Mouse (Mus musculus): ENCODE data around the gene Zfp568.
A peak's percentile ranks its signal among the peaks of the same experiment; 100 is the strongest.

Gene Zfp568

DNA sequence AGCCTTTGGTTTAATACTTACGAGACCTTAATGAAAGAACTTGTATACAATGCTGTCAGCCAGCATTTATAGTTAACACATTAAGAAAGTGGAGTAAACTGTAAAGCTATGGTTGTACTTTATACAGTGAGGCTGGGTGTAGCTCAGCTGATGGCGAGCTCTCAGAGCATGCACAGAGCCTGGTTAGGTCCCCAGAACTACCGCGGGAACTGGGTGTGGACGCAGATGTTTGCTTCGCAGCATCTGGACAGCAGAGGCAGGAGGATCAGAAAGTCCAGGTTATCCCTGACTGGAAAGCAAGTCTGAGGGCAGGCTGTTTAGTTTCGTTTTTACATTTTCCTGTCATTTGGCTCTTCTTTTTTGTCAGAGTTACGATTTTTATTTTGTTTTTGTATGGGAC is 8.9 kb downstream of the Zfp568 start:
- DNase-seq (ENCODE audit: low spot score), result no peak

DNA sequence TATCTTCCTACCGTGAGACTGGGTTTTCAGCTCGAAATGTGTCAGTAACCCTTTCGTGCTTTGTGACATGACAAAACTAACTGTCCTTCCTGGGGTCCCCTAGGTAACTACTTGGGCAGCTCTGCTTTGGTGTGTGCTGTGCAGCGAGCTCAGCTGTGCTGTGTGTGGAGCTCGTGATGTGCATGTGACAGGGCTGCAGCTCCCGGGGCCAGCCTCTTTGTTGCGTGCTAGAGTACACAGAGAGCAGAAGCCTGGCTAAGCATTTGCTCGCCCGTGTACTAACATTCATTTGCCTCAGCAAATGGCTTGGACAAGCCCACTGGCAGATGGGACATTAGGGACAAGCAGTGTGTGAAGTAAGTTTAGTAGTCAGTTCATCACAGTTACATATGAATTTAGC is 9.6 kb downstream of the Zfp568 start:
- DNase-seq (ENCODE audit: low spot score), result no peak

DNA sequence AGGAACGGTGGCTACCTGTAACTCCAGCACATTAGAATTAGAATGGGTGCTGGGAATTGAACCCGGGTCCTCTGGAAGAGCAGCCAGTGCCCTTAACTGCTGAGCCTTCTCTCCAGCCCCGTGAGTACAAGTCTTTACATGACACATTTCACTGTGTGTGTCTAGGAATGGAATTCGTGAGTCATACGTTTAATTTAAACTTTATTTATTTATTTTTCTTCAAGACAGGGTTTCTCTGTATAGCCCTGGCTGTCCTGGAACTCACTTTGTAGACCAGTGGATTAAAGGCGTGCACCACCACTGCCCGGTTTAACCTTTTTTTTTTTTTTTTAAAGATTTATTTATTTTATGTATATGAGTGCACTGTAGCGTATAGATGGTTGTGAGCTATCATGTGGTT is 11.4 kb downstream of the Zfp568 start:
- DNase-seq (ENCODE audit: low spot score), result no peak

DNA sequence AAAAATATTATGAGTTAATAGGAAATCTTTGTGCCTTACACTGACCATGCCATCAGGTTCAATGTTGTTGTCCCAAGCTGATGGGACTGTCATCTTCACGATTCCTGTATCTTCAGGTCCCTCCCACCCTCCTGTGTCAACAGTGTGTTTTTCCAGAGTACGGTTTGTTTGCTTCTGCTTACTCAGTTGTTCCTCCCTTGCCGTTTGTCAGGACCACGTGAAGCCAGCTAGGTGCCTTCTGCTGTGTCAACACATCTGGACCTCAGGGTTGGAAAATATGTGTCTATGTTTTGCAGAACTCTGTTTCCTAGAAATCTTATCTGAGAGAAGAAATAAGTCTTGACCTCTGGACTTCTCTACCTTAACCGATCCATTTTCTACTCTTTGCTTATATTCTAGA is 16.8 kb downstream of the Zfp568 start:
- no peak for DNase-seq (ENCODE audit: low spot score)

DNA sequence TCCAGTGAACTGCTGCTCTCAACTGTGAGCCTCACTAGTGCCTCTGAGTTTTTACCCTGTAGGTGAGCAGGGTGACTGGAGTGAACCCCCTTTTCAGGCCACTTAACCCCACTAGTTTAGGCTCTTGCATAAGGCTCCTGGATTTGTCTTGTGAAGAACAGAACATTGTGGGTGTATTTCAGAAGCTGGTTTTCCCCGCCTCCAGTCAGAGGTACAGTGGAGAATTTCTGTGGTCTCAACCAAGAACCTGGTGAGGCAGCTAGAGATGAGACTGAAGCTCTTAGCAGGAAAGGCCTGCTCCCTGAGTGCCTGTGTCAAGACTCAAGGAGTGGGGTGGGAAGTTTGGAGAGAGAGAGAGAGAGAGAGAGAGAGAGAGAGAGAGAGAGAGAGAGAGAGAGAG is 23.8 kb downstream of the Zfp568 start:
- DNase-seq (ENCODE audit: low spot score), result no peak

DNA sequence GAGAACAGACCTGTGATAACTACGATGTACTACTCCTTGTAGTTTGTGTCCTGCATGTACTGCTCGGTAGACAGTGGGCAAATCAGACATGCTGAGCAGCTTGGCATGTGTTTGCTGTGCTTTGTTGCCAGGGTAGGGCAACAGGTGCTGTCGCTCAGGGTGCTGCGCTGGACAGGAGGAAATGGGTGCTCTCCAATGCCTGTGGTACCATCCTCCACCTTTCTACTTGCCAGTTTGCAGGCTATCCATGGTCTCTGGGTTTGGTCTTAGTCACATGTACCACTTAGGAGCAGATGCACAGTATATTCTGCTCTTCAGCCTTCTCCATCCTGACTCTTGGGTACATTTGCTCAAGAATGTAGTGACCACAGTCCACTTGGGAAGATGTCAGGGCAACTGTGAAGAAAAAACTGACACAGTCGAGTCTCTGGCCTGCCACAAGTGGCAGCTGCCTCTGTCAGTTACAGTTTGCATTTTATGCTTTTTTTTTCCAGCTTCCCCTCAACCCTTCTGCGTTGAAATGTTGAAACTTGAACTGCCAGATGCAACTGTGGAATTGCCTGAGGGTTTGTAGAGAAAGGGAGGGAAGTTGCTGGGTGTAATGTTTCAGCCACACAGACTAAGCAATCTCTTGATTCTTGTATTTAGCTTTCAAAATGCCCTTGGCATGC is 24.4 kb downstream of the Zfp568 start:
- no peak for DNase-seq (ENCODE audit: low spot score)

DNA sequence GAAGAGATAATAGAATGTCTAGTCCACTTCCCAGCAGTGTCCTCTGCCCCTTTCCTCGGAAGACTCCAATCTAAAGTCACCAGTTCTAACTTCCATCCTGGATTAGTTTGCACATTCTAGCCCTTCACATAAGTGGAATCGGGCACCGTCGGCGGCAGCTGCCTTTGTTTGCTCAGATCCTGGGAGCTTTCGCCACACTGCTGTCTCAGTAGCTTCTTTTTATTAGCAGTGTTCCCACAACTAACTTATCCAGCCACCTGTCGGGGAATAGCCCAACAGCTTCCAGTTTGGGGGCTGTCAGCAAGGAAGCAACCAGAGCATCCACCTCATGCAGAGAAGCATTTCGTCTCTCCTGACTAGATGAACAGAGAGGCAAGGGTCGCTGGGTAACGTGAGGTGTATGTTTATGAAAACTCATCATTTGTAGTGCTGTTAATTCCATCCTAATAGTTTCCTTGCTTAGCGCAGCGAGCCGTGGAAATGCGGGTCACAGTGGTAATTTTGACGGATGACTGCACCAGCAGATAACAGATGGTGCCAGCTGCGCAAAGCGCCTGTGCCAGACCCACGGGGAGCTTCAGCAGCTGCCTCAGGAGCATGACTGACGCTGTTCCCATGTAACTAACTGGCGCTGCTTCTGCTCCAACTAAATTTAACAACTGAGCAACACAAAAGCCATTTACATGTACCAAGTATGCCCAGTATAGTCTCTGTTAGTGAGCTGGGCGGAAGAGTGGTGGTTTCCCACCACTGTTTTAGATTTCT is 25.7 kb downstream of the Zfp568 start:
- peak; percentile 40 for DNase-seq (ENCODE audit: low spot score)

DNA sequence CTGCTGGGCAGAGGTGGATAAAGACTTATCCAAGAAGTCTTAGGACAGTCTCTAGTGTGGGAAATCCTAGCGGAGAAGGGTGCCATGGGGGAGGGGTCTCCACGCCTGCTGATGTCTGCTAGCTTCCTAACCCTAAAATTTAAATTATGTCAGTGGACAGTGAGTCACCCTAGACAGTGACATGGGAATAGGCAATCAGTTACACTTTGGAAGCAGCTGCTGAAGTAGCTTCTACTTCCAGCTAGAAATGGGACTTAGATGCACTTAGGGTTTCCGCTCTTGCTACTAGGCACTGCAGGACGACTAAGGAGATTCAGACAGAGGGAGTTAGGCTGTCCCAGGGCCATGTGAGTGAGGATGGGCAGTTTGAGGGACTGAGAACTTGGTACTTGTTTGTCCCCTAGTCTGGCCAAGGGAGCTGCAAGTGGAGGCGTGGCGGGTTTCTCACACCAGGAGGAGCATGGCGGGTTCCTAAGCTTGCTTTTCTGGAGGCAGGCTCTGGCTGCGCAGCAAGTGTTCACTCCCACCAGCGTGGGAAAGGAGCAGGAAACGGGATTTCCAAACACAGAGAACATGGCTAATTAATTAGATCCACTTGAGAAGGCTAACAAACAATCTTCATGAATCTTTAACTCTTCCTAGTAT is 26.9 kb downstream of the Zfp568 start:
- DNase-seq (ENCODE audit: low spot score), result no peak

DNA sequence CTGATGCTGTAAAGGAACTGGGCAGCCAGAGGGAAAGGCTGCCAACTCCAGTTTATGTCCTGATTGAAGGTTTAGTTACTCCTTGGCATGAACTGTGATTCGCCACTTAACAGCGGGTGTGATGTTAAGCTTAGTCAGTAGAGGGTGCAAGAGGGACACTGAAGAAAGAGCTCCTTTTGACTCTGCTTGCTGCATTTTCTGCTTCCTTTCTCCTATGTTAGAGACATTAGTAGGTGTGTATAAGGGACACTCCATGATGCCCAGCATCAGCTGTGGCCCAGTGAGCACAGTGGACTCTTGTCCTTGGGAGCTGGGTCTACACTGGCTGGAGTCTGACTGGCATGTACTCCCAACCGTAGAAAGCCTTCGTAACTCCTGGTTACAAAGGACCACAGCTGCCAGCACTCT is 29.2 kb downstream of the Zfp568 start:
- DNase-seq (ENCODE audit: low spot score), result peak; percentile 58

DNA sequence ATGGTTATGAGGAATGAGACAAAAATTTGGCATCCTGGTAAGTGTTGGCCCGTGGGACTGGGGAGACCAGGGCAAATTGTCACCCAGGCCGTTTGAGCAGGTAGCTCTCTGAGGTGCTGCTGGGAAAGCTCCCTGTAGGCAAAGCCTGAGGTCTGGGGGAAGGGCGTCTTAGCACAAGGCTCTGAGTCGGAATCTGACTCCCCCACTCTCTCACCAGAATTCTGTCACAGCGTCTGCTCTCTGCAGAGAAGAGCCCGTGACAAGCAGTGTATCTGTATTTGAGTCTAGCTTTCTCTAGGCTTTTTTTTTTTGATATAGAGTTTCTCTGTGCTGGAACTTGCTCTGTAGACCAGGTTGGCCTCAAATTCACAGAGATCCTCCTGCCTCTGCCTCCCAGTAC is 33.5 kb downstream of the Zfp568 start:
- DNase-seq (ENCODE audit: low spot score), result no peak

DNA sequence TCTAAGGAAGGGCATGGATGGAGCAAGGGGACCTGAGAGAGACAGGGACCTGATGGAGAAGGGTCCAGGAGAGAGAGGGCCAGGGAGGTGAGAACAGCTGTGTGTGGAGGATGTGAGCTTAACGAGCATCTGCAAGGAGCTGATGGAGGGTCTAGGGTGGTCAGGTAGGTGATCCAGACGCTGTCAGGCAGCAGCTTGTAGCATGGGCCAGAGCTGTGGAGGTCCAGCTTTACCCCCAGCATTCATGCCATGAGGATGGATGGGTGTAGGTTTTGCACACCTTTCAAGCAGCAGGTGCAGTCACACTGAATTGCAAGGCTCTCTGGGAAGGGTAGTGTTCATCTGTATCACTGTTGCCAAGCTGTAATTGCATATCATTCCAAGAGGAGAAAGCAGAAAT is 35.8 kb downstream of the Zfp568 start:
- DNase-seq (ENCODE audit: low spot score), result no peak

DNA sequence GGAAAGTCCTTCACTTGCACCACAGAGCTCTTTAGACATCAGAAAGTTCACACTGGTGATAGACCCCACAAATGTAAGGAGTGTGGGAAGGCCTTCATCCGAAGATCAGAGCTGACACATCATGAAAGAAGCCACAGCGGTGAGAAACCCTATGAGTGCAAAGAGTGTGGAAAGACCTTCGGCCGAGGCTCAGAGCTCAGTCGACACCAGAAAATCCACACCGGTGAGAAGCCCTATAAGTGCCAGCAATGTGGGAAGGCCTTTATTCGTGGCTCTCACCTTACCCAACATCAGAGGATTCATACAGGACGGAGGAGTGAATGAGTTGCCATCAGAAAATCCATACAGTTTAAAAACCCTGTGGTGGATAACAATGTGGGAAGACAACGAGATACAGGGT is 39.6 kb downstream of the Zfp568 start:
- no peak for DNase-seq (ENCODE audit: low spot score)

DNA sequence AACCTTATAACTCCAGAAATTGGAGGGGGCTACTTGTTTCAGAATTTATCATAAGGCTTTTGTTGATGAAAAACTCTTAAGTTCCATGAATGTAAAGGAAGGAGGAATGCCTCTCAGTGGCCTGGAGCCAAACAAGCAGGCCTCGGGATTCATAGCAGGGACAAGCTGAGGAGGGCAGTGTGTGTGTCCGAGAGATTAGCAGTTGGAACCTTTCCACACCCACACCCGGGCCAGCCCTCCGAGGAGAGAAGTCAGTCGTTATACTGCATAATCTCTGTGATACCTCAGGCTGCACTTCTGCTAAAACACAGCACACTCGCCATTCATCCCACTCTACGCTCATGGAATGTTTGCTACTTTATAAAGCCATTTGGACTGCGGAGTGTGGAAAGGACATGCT is 40.0 kb downstream of the Zfp568 start:
- DNase-seq (ENCODE audit: low spot score), result no peak

DNA sequence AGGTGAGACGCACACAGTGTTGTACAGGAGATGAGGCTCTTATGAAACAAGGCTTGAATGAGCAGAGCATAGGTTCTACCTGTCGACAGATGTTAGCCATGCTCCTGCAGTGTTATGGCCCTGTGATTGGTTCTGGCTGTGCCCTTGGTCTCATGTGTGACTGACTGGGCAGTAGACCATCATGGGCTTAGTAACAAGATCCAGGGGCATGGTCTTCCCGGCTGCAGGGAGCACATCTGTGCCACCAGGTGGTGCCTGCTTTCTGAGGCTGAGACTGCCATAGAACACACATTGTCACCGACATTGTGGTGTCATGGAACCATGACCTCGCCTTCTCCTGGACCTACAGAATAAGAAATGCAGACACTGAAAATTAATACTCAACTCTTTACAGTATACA is 41.6 kb downstream of the Zfp568 start:
- DNase-seq (ENCODE audit: low spot score), result no peak

DNA sequence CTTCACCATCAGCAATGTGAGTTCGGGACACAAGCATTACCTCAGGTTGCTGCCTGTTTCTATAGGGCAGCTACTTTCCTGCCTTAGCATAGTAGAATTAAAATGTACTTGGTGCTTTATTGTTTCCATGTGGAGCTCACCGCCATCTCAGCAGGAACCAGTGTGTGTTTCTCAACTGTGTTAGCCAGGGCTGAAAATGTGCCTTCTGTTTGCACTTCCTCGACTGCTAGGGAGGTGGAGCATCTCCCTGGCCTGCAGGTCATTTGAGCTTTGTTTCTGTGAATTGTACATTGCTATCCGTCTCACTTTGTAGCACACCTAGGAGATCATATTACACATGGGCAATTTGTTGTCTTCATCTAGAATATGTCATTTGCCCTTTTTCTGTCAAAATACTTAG is 43.6 kb downstream of the Zfp568 start:
- DNase-seq (ENCODE audit: low spot score), result no peak

DNA sequence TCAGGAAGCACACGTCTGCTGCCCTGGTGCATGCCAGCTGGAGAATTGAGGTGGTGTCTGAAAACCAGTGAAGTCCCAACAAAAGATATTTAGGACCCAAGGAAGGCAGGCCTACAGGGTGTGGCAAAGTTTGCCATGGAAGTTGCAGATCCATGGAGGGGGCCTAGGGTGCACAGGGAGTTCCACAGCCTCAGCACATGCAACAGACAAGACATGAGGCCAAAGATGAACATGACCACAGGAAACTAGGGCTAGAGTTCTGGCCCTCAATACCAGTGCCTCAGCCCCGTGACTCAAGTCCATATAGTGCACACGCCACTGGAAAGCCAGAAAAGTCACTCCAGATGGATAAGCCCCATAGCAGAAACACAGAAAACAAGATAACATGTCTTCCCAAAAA is 44.8 kb downstream of the Zfp568 start:
- no peak for DNase-seq (ENCODE audit: low spot score)

DNA sequence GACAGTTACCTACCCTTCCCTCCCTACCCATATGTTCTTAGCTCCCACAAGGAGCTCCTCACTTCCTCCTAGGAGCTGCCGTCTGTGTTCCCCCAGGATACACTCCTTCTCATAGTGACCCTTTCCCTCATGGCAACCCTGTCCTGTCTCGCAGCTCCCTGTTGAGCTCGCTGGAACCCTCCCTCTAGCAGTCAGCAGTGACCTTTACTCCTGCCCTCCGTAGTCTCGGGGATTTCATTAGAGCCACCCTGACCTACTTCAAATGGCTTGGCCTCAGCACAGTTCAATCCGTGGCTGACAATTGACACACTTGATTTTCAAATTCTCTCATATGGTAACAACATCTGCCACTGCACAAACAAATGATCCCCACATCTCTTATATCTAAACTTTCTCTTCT is 46.9 kb downstream of the Zfp568 start:
- DNase-seq (ENCODE audit: low spot score), result no peak

DNA sequence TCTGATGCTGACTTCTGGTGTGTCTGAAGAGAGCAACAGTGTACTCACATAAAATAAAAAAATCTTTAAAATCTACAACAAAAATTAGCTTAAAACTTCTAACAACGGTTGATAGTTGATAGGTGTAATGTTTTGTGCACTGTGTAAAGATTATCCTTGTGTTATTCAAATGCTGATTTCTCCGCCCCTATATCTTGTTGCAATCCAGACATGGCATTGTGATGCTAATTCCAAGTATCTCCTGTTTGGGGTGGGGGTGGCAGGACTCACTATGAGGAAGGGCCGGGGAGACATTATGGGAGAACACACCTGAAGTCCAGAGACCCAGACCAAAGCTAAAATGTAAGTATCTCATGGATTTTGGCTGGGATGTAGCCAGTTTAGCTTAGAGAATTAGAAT is 47.6 kb downstream of the Zfp568 start:
- DNase-seq (ENCODE audit: low spot score), result no peak

DNA sequence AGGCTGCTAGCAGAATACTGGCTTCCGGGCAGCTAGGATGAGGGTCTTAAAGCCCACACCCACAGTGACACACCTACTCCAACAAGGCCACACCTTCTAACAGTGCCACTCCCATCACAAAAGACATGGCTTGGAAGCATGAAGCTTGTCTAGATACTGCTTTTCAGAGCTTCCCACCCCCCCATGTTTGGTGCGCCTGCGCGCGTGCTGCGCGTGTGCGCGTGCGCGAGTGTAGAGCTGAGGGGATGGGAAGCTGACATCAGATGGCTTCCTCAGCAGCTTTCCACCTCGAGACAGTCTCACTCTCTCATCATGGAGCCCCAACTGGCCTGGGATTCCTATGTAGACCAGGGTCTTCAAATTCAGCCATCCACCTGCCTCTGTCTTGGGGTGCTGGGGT is 50.6 kb downstream of the Zfp568 start:
- no peak for DNase-seq (ENCODE audit: low spot score)

DNA sequence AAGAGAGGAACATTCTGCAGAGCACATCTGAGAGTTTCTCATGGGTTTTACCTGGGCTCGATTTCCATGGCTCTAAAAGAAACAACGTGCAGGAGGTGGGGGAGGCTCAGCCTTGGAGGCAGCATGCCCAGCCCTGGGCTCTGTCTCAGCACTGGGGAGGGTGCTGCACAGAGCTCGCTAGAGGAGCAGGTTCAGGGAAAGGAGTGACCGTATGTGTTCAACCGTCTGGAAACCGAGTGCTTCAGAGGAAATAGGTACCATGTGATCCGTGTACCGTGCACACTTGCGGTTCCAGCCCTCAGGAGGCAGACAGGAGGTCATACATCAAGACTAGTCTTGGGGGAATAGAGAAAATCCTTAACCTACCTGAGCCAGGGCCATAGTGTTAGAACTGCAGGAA is 60.6 kb downstream of the Zfp568 start:
- no peak for DNase-seq (ENCODE audit: low spot score)

DNA sequence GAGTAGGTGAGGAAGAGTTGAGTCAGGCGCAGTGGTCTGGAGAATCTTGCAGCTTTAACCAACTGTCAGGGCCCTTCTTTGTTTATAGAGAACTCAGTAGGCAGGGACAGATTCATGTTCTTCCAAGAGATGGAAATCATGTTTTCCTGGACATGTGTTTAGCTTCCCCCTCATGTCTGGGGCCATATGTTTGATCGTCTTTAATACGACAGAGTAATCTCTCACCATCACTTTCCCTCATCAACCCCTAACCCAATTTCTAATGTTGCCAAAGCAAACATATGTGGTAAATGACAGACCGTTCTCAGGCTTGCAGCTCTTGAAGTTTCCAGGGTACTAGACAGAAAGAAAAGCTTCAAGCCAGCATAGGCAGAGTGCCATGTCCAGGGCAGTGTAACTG is 64.4 kb downstream of the Zfp568 start:
- no peak for DNase-seq (ENCODE audit: low spot score)

DNA sequence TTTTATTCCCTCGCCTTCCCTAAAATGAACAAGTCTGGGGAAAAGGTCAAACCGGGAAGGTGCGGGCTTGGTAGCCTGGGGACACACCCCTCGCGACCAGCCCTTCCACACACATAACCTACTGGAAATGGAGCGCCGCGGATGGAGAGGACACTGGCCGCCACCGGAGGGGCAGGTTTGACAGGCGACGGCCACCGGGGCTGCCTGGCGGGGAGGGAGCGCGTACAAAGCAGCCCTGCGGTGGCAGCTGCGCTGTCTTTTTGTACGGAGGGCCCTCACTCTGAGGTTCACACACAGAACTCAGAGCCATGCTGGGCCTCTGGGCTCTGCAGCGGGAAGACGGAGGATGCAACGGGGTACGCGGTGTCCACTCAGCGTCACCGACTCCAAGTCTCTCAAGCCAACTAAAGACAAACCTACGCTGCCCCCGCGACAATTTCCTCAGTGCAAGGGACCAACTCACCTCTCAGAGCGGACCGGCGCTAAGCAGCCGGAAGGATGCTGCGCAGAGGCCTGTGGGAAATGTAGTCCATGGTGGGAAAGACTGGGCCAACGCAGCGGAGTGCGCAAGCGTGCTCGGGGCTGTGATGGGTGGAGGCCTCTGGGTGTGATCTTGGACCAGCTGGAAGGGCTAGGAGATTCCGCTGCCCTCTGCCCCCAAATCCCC is 67.3 kb downstream of the Zfp568 start, which contains the start of gene Zfp14:
Gene Zfp14, minus strand, starts transcription at position 499 of the 667 bp plus-strand sequence.
- DNase-seq (ENCODE audit: low spot score), result peak; percentile 83

DNA sequence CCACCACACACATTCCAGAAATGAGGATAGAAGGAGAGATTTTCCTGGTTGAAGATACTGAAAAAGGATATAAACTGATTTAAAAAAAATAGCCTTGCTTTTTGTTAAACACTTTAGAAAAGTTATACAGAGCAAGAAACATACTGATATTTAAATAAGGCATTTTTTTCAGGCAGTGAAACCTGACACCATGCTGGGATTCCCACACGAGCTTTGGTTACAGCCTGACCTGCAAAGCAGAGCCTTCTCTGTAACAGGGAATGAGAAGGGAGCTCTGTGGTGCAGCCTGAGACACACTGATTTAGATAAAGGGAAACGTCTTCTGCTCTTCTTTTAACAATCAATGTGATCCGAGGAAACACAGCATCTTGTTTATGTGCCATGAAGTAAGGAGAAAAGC is 69.8 kb downstream of the Zfp568 start:
- DNase-seq (ENCODE audit: low spot score), result no peak

Data from left cerebral cortex, adult 11 months (tissue).